Mouse (Mus musculus): Measurements from ENCODE around the gene Olfr986. TPM values are rescaled to one million over a fixed set of nuclear protein-coding genes. Genes with fewer than 3 reads are reported as not detected.
A peak's percentile ranks its signal among the peaks of the same experiment; 100 is the strongest.

Olfr986 gene
- polyA plus RNA-seq, 1 experiment from 2014 or later, result not detected

DNA sequence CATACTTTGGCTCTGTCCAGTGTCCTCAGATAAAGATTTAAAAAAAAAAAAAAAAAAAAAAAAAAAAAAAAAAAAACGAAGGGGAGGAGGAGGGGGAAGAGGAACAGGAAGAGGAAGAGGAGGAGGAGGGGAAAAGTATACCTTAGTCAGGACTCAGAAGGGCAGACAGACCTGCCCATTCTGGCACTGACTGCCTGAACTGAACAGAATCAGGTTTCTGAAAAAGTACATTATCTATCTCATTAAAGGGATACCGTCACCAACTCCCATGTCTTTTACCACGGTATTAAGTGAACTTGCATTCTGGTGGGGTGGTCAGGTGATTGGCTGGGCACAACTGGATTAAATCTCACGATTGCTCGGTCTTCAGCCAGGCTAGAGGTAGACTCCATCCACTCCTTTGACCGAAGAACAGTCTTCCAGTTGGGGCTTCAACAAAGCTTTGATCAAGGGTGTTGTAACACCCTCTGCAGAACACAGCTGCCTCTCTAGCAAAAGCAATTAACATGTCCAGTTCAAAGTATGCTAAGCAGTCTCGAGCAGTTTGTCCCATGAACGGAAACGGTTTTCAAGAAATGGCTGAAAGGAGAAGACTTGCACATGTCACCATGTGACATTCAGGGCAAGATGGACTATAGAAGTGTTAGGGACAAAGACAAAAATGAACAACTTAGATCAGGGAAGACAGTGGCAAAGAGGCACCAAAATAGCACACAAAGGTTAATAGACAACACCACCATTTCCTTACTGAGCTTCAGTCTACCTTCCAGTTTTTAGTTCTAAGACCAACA, 10.6 kb downstream of the Olfr986 start:
- no peaks in the 10 kb centered on the region for H3K9me3 ChIP-seq (ENCODE audit: control insufficient read depth, low read depth, low read length)
- H3K4me1 ChIP-seq (ENCODE audit: control insufficient read depth, insufficient read depth, low read length), result no peaks in the 10 kb centered on the region
- H3K27me3 ChIP-seq (ENCODE audit: control insufficient read depth, insufficient read depth, low read length), result no peaks in the 10 kb centered on the region
- H3K9ac ChIP-seq (replicated peaks; ENCODE audit: low read depth, low read length), result peak overlapping the region; percentile 64
- 93% methylated on average over 8 of the region's 9 CpGs for WGBS
- no peak overlapping the region; the same call in 1 of the 2 replicates for H3K27ac ChIP-seq (ENCODE audit: low read length)
- H3K4me2 ChIP-seq (replicated peaks; ENCODE audit: low read depth, low read length), result peak overlapping the region; percentile 88
- H3K4me3 ChIP-seq (ENCODE audit: low read depth, low read length), result peak overlapping the region; percentile 72; the same call in 1 of the 2 replicates
- no peaks in the 10 kb centered on the region for H3K36me3 ChIP-seq (ENCODE audit: control insufficient read depth, insufficient read depth, low read length)
- ATAC-seq (ENCODE audit: insufficient number of reproducible peaks, insufficient read depth, low FRiP score, low read depth), result no peak

DNA sequence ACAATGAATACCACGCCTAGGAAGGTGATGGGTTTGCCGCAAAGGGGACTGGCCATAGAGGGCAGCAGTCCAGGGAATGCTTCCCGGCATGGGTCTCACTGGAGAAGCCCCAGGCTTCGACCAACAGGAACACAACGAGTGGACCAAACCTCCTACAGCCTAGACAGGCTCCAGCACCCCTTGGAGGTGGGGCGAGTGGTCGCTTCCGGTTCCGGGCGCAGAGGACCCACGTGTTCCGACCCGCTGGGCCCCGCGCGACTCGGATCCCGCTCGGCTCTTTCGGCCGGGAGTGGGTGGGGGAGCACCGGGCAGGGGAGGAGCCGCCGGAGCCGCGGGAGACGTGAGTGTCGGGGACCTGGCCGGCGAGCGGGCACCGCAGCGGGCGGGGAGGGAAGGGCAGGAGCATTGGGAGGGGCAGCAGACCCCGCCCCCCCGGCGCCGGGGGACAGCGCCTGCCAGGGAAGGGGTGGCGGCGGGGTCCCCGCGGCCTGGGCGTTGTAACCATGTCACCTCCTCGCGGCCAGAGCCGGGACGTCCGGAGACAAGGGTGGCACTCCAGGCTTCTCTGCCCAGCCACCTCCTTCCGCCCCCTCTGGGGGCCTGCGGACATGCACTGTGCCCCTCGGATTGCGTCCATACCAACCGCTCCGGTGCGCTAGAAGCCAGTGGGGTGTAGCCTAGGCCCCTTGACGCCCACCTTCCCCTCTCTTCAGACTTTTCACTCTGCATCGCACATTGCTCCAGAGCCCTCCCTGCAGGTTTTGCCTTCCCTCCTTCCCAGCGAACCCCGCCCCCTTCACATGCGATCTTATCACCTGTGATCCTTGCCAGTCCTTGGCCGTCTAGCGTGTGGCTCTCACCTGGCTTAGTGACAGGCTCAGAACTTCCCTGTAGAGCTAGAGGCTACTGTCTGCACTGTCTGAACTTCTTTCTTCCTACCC, 11.6 kb downstream of the Olfr986 start, which contains the start of gene Zfp202:
Gene Zfp202, plus strand, starts transcription at position 219 of the 941 bp plus-strand sequence.
- no peaks in the 10 kb centered on the region for H3K4me1 ChIP-seq (ENCODE audit: control insufficient read depth, insufficient read depth, low read length)
- ATAC-seq (ENCODE audit: insufficient number of reproducible peaks, insufficient read depth, low FRiP score, low read depth), result peak; percentile 97
- under 1% methylated on average over 53 of the region's 63 CpGs for WGBS

DNA sequence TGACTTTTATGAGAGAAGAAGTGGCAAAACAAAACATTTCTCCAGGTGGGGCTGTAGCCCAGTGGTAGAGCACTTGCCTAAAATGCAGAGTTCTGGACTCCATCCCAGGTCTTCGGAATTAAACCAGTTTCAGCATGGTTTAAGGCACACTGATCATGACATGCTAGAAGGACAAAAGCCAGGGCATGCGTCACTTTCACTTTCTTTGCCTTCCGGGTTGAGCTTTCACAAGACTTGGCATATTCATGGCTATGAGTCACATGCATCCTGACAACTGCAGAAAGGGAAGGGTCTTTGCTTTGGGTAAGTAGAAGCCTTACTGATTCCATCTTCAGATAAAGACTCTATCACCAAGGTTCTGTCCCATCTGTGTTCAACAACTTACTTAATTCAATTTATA, 15.3 kb downstream of the Olfr986 start:
- no peak overlapping the region for H3K27ac ChIP-seq (ENCODE audit: low read length)
- no peaks in the 10 kb centered on the region for H3K4me1 ChIP-seq (ENCODE audit: control insufficient read depth, insufficient read depth, low read length)
- H3K36me3 ChIP-seq (ENCODE audit: control insufficient read depth, insufficient read depth, low read length), result no peaks in the 10 kb centered on the region
- no peaks in the 10 kb centered on the region for H3K27me3 ChIP-seq (ENCODE audit: control insufficient read depth, insufficient read depth, low read length)
- H3K9me3 ChIP-seq (ENCODE audit: control insufficient read depth, low read depth, low read length), result no peaks in the 10 kb centered on the region
- no peak overlapping the region for H3K9ac ChIP-seq (replicated peaks; ENCODE audit: low read depth, low read length)
- H3K4me2 ChIP-seq (replicated peaks; ENCODE audit: low read depth, low read length), result no peak overlapping the region
- 90% methylated on average over 3 of the region's 3 CpGs for WGBS
- no peak overlapping the region for H3K4me3 ChIP-seq (ENCODE audit: low read depth, low read length)
- no peak for ATAC-seq (ENCODE audit: insufficient number of reproducible peaks, insufficient read depth, low FRiP score, low read depth)

More for the DNA sequence above, 11.6 kb downstream of the Olfr986 start, which contains the start of gene Zfp202:
- Histone ChIP-seq H3K27ac (ENCODE audit: low read length) (peak within 1 kb of the TSS; percentile 53), H3K9me3 (ENCODE audit: control insufficient read depth, low read depth, low read length) (no peaks in the 10 kb centered on the region), H3K9ac (replicated peaks; ENCODE audit: low read depth, low read length) (peak within 1 kb of the TSS; percentile 64), H3K4me3 (ENCODE audit: low read depth, low read length) (peak within 1 kb of the TSS; percentile 72), H3K27me3 (ENCODE audit: control insufficient read depth, insufficient read depth, low read length) (no peaks in the 10 kb centered on the region), H3K36me3 (ENCODE audit: control insufficient read depth, insufficient read depth, low read length) (no peaks in the 10 kb centered on the region), H3K4me2 (replicated peaks; ENCODE audit: low read depth, low read length) (peak within 1 kb of the TSS; percentile 88)

DNA sequence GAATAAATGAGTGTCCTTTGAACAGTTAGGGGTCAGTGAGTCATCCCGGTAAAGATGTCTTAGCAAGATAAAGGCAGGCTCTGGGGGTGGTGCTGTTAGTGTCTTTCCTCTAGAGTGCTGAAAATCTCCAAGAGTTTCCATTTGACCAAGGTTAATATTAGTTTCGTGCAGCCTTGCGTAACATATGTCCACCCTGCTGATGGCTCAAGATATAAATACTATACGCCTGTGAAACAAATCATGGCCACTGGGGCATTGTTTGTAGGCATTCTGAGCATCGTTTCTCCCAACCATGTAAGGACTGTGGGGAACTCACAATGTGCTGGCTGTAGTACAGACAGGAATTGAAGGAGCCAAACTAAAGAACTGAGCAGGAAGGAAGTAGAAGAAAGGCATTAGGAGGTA, 25.8 kb downstream of the Olfr986 start:
- H3K4me2 ChIP-seq (replicated peaks; ENCODE audit: low read depth, low read length), result no peak overlapping the region
- H3K36me3 ChIP-seq (ENCODE audit: control insufficient read depth, insufficient read depth, low read length), result peaks cover 17% of the 10 kb centered on the region
- H3K27me3 ChIP-seq (ENCODE audit: control insufficient read depth, insufficient read depth, low read length), result no peaks in the 10 kb centered on the region
- no peak for ATAC-seq (ENCODE audit: insufficient number of reproducible peaks, insufficient read depth, low FRiP score, low read depth)
- H3K9ac ChIP-seq (replicated peaks; ENCODE audit: low read depth, low read length), result no peak overlapping the region
- H3K27ac ChIP-seq (ENCODE audit: low read length), result no peak overlapping the region
- H3K9me3 ChIP-seq (ENCODE audit: control insufficient read depth, low read depth, low read length), result no peaks in the 10 kb centered on the region
- H3K4me3 ChIP-seq (ENCODE audit: low read depth, low read length), result no peak overlapping the region
- H3K4me1 ChIP-seq (ENCODE audit: control insufficient read depth, insufficient read depth, low read length), result no peaks in the 10 kb centered on the region
- WGBS, result 81% methylated on average over 5 of the region's 5 CpGs

DNA sequence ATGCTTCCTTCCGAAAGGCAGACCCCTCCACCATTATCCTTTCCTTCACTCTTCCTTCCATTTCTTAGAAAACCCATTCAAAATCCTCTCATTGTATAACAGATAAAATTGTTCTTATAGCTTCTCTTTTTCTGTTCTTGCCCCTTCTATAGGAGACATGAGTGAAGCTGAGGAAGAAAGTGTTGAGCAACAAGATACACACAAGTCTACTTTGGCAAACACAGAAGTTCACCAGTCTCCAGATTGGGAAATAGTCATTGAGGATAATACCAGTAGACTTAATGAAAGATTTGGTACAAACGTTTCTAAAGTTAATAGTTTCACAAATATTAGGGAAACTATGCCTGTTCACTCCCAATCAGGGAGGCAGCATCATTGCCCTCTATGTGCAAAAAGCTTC, 30.0 kb downstream of the Olfr986 start:
- no peaks in the 10 kb centered on the region for H3K27me3 ChIP-seq (ENCODE audit: control insufficient read depth, insufficient read depth, low read length)
- peaks cover 31% of the 10 kb centered on the region for H3K36me3 ChIP-seq (ENCODE audit: control insufficient read depth, insufficient read depth, low read length)
- H3K4me2 ChIP-seq (replicated peaks; ENCODE audit: low read depth, low read length), result no peak overlapping the region
- H3K9me3 ChIP-seq (ENCODE audit: control insufficient read depth, low read depth, low read length), result no peaks in the 10 kb centered on the region
- H3K9ac ChIP-seq (replicated peaks; ENCODE audit: low read depth, low read length), result no peak overlapping the region
- WGBS, result 87% methylated on average over 2 of the region's 2 CpGs
- no peak for ATAC-seq (ENCODE audit: insufficient number of reproducible peaks, insufficient read depth, low FRiP score, low read depth)
- H3K4me1 ChIP-seq (ENCODE audit: control insufficient read depth, insufficient read depth, low read length), result no peaks in the 10 kb centered on the region
- H3K27ac ChIP-seq (ENCODE audit: low read length), result no peak overlapping the region
- no peak overlapping the region for H3K4me3 ChIP-seq (ENCODE audit: low read depth, low read length)

DNA sequence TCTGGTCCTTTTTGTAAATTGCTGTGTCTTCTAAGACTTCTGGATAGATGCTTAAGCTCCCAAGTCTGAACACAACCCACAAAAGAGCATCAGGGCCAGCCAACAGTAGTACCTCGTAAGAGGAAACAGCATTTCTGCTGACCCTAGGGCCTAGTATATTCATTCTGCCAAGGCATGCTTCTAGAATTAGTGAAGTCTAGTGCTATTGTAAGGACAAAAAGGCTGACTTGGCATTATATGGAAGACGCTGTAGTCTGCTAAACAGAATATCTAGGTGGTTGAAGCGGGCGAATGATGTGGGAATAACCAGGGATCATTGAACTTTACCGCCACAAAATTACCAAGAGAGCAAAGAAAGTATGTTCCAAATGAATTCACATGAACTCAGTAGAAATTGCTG, 33.3 kb downstream of the Olfr986 start:
- ATAC-seq (ENCODE audit: insufficient number of reproducible peaks, insufficient read depth, low FRiP score, low read depth), result no peak
- WGBS, result 95% methylated on average over 5 of the region's 5 CpGs

DNA sequence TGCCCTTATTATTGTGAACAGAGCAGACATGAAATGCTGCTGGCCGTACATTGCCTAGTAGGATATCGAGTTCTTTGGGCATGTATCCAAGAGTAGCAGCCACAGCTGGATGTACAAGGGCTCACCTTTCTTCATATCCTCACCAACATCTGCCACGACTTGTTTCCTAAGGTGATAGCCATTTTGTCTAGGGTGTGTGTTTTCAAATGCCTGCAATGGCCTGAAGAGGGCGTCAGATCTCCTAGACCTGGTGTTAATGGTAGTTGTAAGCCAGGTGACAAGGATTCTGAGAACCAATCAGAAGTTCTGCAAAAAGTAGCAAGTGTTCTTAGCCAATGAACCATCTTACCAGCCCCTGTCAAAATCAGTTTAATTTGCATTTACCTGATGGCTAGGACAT, 35.9 kb downstream of the Olfr986 start:
- no peak for ATAC-seq (ENCODE audit: insufficient number of reproducible peaks, insufficient read depth, low FRiP score, low read depth)
- Histone ChIP-seq H3K4me1 (ENCODE audit: control insufficient read depth, insufficient read depth, low read length) (no peaks in the 10 kb centered on the region), H3K9me3 (ENCODE audit: control insufficient read depth, low read depth, low read length) (no peaks in the 10 kb centered on the region), H3K27ac (ENCODE audit: low read length) (no peak overlapping the region), H3K27me3 (ENCODE audit: control insufficient read depth, insufficient read depth, low read length) (no peaks in the 10 kb centered on the region), H3K4me3 (ENCODE audit: low read depth, low read length) (no peak overlapping the region), H3K4me2 (replicated peaks; ENCODE audit: low read depth, low read length) (no peak overlapping the region), H3K36me3 (ENCODE audit: control insufficient read depth, insufficient read depth, low read length) (peaks cover 14% of the 10 kb centered on the region; the same call in 1 of the 2 replicates), H3K9ac (replicated peaks; ENCODE audit: low read depth, low read length) (no peak overlapping the region)
- WGBS, result 74% methylated on average over 4 of the region's 4 CpGs

More for the DNA sequence above, 33.3 kb downstream of the Olfr986 start:
- Histone ChIP-seq H3K27ac (ENCODE audit: low read length) (no peak overlapping the region), H3K4me1 (ENCODE audit: control insufficient read depth, insufficient read depth, low read length) (no peaks in the 10 kb centered on the region), H3K4me2 (replicated peaks; ENCODE audit: low read depth, low read length) (no peak overlapping the region), H3K9ac (replicated peaks; ENCODE audit: low read depth, low read length) (no peak overlapping the region), H3K36me3 (ENCODE audit: control insufficient read depth, insufficient read depth, low read length) (peaks cover 26% of the 10 kb centered on the region), H3K9me3 (ENCODE audit: control insufficient read depth, low read depth, low read length) (no peaks in the 10 kb centered on the region), H3K4me3 (ENCODE audit: low read depth, low read length) (no peak overlapping the region), H3K27me3 (ENCODE audit: control insufficient read depth, insufficient read depth, low read length) (no peaks in the 10 kb centered on the region)

DNA sequence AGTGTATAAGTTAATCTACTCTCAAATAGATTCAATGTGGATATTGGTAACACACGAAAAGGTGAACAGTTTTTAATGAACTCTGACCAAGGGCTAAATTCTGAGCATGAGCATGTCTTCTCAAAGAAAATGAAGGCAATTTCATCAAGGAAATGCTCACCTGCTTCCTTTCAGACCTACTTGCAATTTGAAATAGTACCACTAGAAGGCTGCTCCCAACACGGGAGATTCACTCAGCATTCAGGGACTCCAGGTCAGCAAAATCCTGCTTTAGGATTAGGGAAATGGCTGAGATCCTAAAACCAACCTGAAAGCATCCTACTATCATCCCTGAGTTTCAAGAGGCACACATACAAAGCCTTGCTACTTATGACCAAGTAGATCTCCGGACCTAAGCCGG, 43.6 kb downstream of the Olfr986 start:
- 69% methylated on average over 4 of the region's 4 CpGs for WGBS
- no peak overlapping the region for H3K4me3 ChIP-seq (ENCODE audit: low read depth, low read length)
- no peak overlapping the region for H3K27ac ChIP-seq (ENCODE audit: low read length)
- no peaks in the 10 kb centered on the region for H3K36me3 ChIP-seq (ENCODE audit: control insufficient read depth, insufficient read depth, low read length)
- ATAC-seq (ENCODE audit: insufficient number of reproducible peaks, insufficient read depth, low FRiP score, low read depth), result no peak
- H3K4me1 ChIP-seq (ENCODE audit: control insufficient read depth, insufficient read depth, low read length), result no peaks in the 10 kb centered on the region
- no peaks in the 10 kb centered on the region for H3K9me3 ChIP-seq (ENCODE audit: control insufficient read depth, low read depth, low read length)
- no peak overlapping the region for H3K9ac ChIP-seq (replicated peaks; ENCODE audit: low read depth, low read length)
- no peak overlapping the region for H3K4me2 ChIP-seq (replicated peaks; ENCODE audit: low read depth, low read length)
- H3K27me3 ChIP-seq (ENCODE audit: control insufficient read depth, insufficient read depth, low read length), result no peaks in the 10 kb centered on the region
